Mouse (Mus musculus): ENCODE measurements around the gene Fam19a1. TPM values are rescaled to one million over a fixed set of nuclear protein-coding genes. Genes with fewer than 3 reads are reported as not detected.

Fam19a1 gene
- polyA plus RNA-seq, 1 experiment from 2014 or later, result 7.0 TPM

DNA sequence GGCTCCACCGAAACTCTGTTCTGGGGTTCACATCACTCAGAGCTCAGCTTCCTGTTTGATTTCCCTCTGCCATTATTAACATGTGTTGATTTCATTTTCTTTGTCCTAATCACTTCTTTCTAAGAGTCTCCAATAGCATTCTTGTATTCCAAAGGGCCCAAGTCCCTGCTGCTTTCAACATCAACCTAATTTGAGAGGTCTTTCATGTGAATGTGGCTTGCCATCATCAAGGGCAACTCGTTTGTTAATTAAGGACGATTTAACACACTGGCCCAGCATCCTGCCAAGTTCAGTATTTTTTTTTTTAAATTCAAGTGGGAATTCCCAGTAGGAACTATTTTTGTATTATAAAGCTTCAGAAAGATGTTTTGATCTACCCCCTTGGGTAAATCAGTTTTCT, 263.8 kb downstream of the Fam19a1 start:
- ATAC-seq (ENCODE audit: insufficient read depth, low FRiP score), result no peak
- Histone ChIP-seq H3K4me1 (ENCODE audit: control insufficient read depth, insufficient read depth, low read length) (no peaks in the 10 kb centered on the region), H3K9me3 (replicated peaks; ENCODE audit: control insufficient read depth, low read length) (no peaks in the 10 kb centered on the region), H3K27ac (ENCODE audit: low read length) (no peak overlapping the region), H3K27me3 (ENCODE audit: control insufficient read depth, insufficient read depth, low read length) (no peaks in the 10 kb centered on the region), H3K9ac (ENCODE audit: low read length) (no peak overlapping the region), H3K4me3 (replicated peaks; ENCODE audit: low read length) (no peak overlapping the region), H3K36me3 (ENCODE audit: control insufficient read depth, insufficient read depth, low read length) (no peaks in the 10 kb centered on the region), H3K4me2 (ENCODE audit: low read depth, low read length) (no peak overlapping the region)
- 78% methylated on average over 3 of the region's 3 CpGs for WGBS

DNA sequence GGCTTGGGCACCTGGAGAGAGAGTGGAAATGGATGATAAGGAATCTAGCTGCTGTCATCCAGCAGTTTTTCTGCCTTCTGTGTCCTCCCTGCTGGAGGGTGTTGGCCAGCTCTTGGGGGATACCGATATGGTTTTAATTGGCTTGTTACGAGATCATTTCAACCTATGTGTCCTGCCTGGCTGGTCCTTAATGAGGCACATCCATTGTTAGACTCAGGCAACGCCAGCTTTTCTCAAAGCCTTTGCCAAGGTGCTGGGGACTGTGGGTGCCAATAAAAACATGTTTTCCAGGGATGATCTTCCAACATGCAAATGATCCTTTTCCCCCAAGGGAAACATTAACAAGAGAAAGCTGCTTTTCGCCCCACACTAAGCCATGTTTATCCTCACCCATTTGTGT, 266.3 kb downstream of the Fam19a1 start:
- ATAC-seq (ENCODE audit: insufficient read depth, low FRiP score), result no peak
- no peaks in the 10 kb centered on the region for H3K36me3 ChIP-seq (ENCODE audit: control insufficient read depth, insufficient read depth, low read length)
- H3K27me3 ChIP-seq (ENCODE audit: control insufficient read depth, insufficient read depth, low read length), result no peaks in the 10 kb centered on the region
- no peaks in the 10 kb centered on the region for H3K9me3 ChIP-seq (replicated peaks; ENCODE audit: control insufficient read depth, low read length)
- 67% methylated on average over 4 of the region's 4 CpGs for WGBS
- no peak overlapping the region for H3K27ac ChIP-seq (ENCODE audit: low read length)
- H3K9ac ChIP-seq (ENCODE audit: low read length), result no peak overlapping the region
- H3K4me3 ChIP-seq (replicated peaks; ENCODE audit: low read length), result no peak overlapping the region
- H3K4me1 ChIP-seq (ENCODE audit: control insufficient read depth, insufficient read depth, low read length), result no peaks in the 10 kb centered on the region
- no peak overlapping the region for H3K4me2 ChIP-seq (ENCODE audit: low read depth, low read length)

DNA sequence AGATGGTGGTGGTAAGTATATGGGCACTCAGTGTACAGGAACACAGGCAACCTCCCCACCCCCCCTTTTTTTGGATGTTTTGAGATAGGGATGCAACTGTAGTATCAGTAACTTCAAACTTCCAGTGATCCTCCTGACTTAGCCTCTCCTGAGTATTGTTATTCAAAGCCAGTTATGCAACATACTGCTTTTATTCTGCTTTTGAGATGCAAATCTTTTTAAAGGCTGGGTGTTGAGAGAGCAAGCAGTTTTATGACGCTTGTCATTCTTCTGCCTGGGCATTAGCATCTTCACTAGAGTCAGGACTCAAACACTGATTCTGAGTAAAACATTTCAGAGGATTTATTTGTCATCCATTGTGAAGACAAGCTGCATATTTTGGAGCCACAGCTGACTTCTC, 271.5 kb downstream of the Fam19a1 start:
- Histone ChIP-seq H3K4me2 (ENCODE audit: low read depth, low read length) (no peak overlapping the region), H3K4me3 (replicated peaks; ENCODE audit: low read length) (no peak overlapping the region), H3K9ac (ENCODE audit: low read length) (no peak overlapping the region), H3K27ac (ENCODE audit: low read length) (no peak overlapping the region), H3K9me3 (replicated peaks; ENCODE audit: control insufficient read depth, low read length) (no peaks in the 10 kb centered on the region), H3K27me3 (ENCODE audit: control insufficient read depth, insufficient read depth, low read length) (no peaks in the 10 kb centered on the region), H3K4me1 (ENCODE audit: control insufficient read depth, insufficient read depth, low read length) (no peaks in the 10 kb centered on the region), H3K36me3 (ENCODE audit: control insufficient read depth, insufficient read depth, low read length) (no peaks in the 10 kb centered on the region)
- 84% methylated on average over 1 of the region's 1 CpGs for WGBS
- no peak for ATAC-seq (ENCODE audit: insufficient read depth, low FRiP score)

- no peak overlapping the region for H3K9ac ChIP-seq (ENCODE audit: low read length)
- H3K9me3 ChIP-seq (replicated peaks; ENCODE audit: control insufficient read depth, low read length), result no peaks in the 10 kb centered on the region
- H3K4me3 ChIP-seq (replicated peaks; ENCODE audit: low read length), result no peak overlapping the region
- no peaks in the 10 kb centered on the region for H3K27me3 ChIP-seq (ENCODE audit: control insufficient read depth, insufficient read depth, low read length)
- no peaks in the 10 kb centered on the region for H3K36me3 ChIP-seq (ENCODE audit: control insufficient read depth, insufficient read depth, low read length)
- no peak overlapping the region for H3K27ac ChIP-seq (ENCODE audit: low read length)
- H3K4me1 ChIP-seq (ENCODE audit: control insufficient read depth, insufficient read depth, low read length), result no peaks in the 10 kb centered on the region
- 74% methylated on average over 4 of the region's 4 CpGs for WGBS
- ATAC-seq (ENCODE audit: insufficient read depth, low FRiP score), result no peak
- H3K4me2 ChIP-seq (ENCODE audit: low read depth, low read length), result no peak overlapping the region
Measured at GRCm38 (mm10) chr6:96418866-96419265, 305.9 kb downstream of the Fam19a1 start.

- H3K9ac ChIP-seq (ENCODE audit: low read length), result no peak overlapping the region
- H3K27me3 ChIP-seq (ENCODE audit: control insufficient read depth, insufficient read depth, low read length), result no peaks in the 10 kb centered on the region
- H3K4me2 ChIP-seq (ENCODE audit: low read depth, low read length), result no peak overlapping the region
- 83% methylated on average over 5 of the region's 5 CpGs for WGBS
- H3K36me3 ChIP-seq (ENCODE audit: control insufficient read depth, insufficient read depth, low read length), result no peaks in the 10 kb centered on the region
- H3K27ac ChIP-seq (ENCODE audit: low read length), result no peak overlapping the region
- H3K4me1 ChIP-seq (ENCODE audit: control insufficient read depth, insufficient read depth, low read length), result no peaks in the 10 kb centered on the region
- H3K9me3 ChIP-seq (replicated peaks; ENCODE audit: control insufficient read depth, low read length), result no peaks in the 10 kb centered on the region
- no peak overlapping the region for H3K4me3 ChIP-seq (replicated peaks; ENCODE audit: low read length)
- no peak for ATAC-seq (ENCODE audit: insufficient read depth, low FRiP score)
Measured at GRCm38 (mm10) chr6:96419704-96420382, 306.9 kb downstream of the Fam19a1 start.

DNA sequence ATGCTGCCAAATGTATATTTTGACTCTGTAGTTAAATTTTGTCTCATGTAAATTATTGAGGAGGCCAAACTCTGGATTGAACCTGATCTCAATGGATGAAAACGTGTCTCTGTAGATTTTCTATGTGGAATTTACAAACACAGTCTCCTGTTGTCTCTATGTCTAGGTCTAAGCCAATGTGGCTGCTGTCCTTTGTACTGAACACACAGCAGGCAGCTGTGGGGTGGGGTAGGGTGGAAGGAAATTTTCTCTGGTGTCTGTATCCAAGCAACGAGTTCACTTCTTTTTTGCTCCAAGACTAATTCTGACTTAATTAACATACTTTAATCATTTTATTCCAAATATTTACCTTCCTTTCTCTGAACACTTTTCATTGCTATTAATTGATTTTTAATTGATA, 307.6 kb downstream of the Fam19a1 start:
- 44% methylated on average over 2 of the region's 2 CpGs for WGBS
- no peak overlapping the region for H3K9ac ChIP-seq (ENCODE audit: low read length)
- H3K4me2 ChIP-seq (ENCODE audit: low read depth, low read length), result no peak overlapping the region
- no peaks in the 10 kb centered on the region for H3K27me3 ChIP-seq (ENCODE audit: control insufficient read depth, insufficient read depth, low read length)
- H3K36me3 ChIP-seq (ENCODE audit: control insufficient read depth, insufficient read depth, low read length), result no peaks in the 10 kb centered on the region
- no peaks in the 10 kb centered on the region for H3K4me1 ChIP-seq (ENCODE audit: control insufficient read depth, insufficient read depth, low read length)
- no peak overlapping the region for H3K4me3 ChIP-seq (replicated peaks; ENCODE audit: low read length)
- H3K27ac ChIP-seq (ENCODE audit: low read length), result no peak overlapping the region
- H3K9me3 ChIP-seq (replicated peaks; ENCODE audit: control insufficient read depth, low read length), result no peaks in the 10 kb centered on the region
- ATAC-seq (ENCODE audit: insufficient read depth, low FRiP score), result no peak

DNA sequence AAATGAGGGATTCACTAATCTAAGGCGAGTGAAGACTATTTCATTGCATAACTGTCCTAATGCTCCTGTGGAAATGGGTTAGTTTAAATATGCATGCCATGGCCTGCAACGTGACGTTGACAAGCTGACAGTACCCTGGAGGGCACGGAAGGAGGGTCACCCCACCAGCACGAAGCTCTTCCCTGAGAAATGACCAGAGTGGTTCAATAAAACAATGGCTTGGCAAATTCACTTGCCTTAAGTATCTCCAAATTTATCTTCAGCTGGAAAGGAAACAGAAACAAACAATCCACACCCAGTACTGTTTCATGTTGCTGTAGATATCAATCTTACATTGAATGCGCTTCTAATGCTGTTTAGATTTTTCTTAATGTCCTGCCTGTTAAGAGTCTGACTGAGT, 316.4 kb downstream of the Fam19a1 start:
- 40% methylated on average over 6 of the region's 6 CpGs for WGBS
- no peaks in the 10 kb centered on the region for H3K36me3 ChIP-seq (ENCODE audit: control insufficient read depth, insufficient read depth, low read length)
- no peaks in the 10 kb centered on the region for H3K4me1 ChIP-seq (ENCODE audit: control insufficient read depth, insufficient read depth, low read length)

GRCm38 (mm10) chr6:96432397-96432796, 319.4 kb downstream of the Fam19a1 start:
- Histone ChIP-seq H3K4me1 (ENCODE audit: control insufficient read depth, insufficient read depth, low read length) (no peaks in the 10 kb centered on the region), H3K36me3 (ENCODE audit: control insufficient read depth, insufficient read depth, low read length) (no peaks in the 10 kb centered on the region), H3K4me3 (replicated peaks; ENCODE audit: low read length) (no peak overlapping the region), H3K4me2 (ENCODE audit: low read depth, low read length) (no peak overlapping the region), H3K27ac (ENCODE audit: low read length) (no peak overlapping the region), H3K9ac (ENCODE audit: low read length) (no peak overlapping the region), H3K27me3 (ENCODE audit: control insufficient read depth, insufficient read depth, low read length) (no peaks in the 10 kb centered on the region), H3K9me3 (replicated peaks; ENCODE audit: control insufficient read depth, low read length) (no peaks in the 10 kb centered on the region)
- 59% methylated on average over 3 of the region's 3 CpGs for WGBS
- ATAC-seq (ENCODE audit: insufficient read depth, low FRiP score), result no peak

More for the DNA sequence above, 316.4 kb downstream of the Fam19a1 start:
- Histone ChIP-seq H3K4me2 (ENCODE audit: low read depth, low read length) (no peak overlapping the region), H3K27me3 (ENCODE audit: control insufficient read depth, insufficient read depth, low read length) (no peaks in the 10 kb centered on the region), H3K9ac (ENCODE audit: low read length) (no peak overlapping the region), H3K9me3 (replicated peaks; ENCODE audit: control insufficient read depth, low read length) (no peaks in the 10 kb centered on the region), H3K4me3 (replicated peaks; ENCODE audit: low read length) (no peak overlapping the region), H3K27ac (ENCODE audit: low read length) (no peak overlapping the region)
- no peak for ATAC-seq (ENCODE audit: insufficient read depth, low FRiP score)

GRCm38 (mm10) chr6:96433896-96434295, 320.9 kb downstream of the Fam19a1 start:
- no peak for ATAC-seq (ENCODE audit: insufficient read depth, low FRiP score)
- 75% methylated on average over 1 of the region's 1 CpGs for WGBS

More at GRCm38 (mm10) chr6:96433896-96434295, 320.9 kb downstream of the Fam19a1 start:
- no peak overlapping the region for H3K9ac ChIP-seq (ENCODE audit: low read length)
- H3K4me1 ChIP-seq (ENCODE audit: control insufficient read depth, insufficient read depth, low read length), result no peaks in the 10 kb centered on the region
- no peak overlapping the region for H3K27ac ChIP-seq (ENCODE audit: low read length)
- H3K9me3 ChIP-seq (replicated peaks; ENCODE audit: control insufficient read depth, low read length), result no peaks in the 10 kb centered on the region
- H3K27me3 ChIP-seq (ENCODE audit: control insufficient read depth, insufficient read depth, low read length), result no peaks in the 10 kb centered on the region
- H3K4me3 ChIP-seq (replicated peaks; ENCODE audit: low read length), result no peak overlapping the region
- no peak overlapping the region for H3K4me2 ChIP-seq (ENCODE audit: low read depth, low read length)
- no peaks in the 10 kb centered on the region for H3K36me3 ChIP-seq (ENCODE audit: control insufficient read depth, insufficient read depth, low read length)
